Mouse (Mus musculus): ENCODE measurements at regions not wholly inside any gene's neighbourhood (a gene's known extent, or its start where the extent isn't known, plus 50 kb on each side); places are given as distances from the start of the nearest gene placed in this dataset.

- DNase-seq (ENCODE audit: low read depth, low spot score): no peak
These were observed 178.9 kb downstream of the Insig2 start for GRCm38 (mm10) chr1:121153476-121153875.

- DNase-seq (ENCODE audit: low read depth, low spot score): peak; percentile 10
These were observed 177.8 kb downstream of the Insig2 start for GRCm38 (mm10) chr1:121154616-121155015.

GRCm38 (mm10) chr1:121168651-121169050 is 163.7 kb downstream of the Insig2 start:
- no peak for DNase-seq (ENCODE audit: low read depth, low spot score)

- no peak for DNase-seq (ENCODE audit: low read depth, low spot score)
These were observed 155.8 kb downstream of the Insig2 start for GRCm38 (mm10) chr1:121176541-121176940.

GRCm38 (mm10) chr1:121177136-121177907 is 155.1 kb downstream of the Insig2 start:
- DNase-seq (ENCODE audit: low read depth, low spot score): peak; percentile 23

GRCm38 (mm10) chr1:121177908-121178311 is 154.5 kb downstream of the Insig2 start:
- DNase-seq (ENCODE audit: low read depth, low spot score): peak; percentile 26

- DNase-seq (ENCODE audit: low read depth, low spot score): no peak
These were observed 153.7 kb downstream of the Insig2 start for GRCm38 (mm10) chr1:121178611-121179245.

GRCm38 (mm10) chr1:121180273-121181030 is 151.9 kb downstream of the Insig2 start:
- DNase-seq (ENCODE audit: low read depth, low spot score): peak; percentile 79

- DNase-seq (ENCODE audit: low read depth, low spot score): peak; percentile 63
These were observed 143.5 kb downstream of the Insig2 start for GRCm38 (mm10) chr1:121188895-121189294.

- no peak for DNase-seq (ENCODE audit: low read depth, low spot score)
These were observed 137.6 kb downstream of the Insig2 start for GRCm38 (mm10) chr1:121194800-121195199.

GRCm38 (mm10) chr1:121215843-121216242 is 116.5 kb downstream of the Insig2 start:
- DNase-seq (ENCODE audit: low read depth, low spot score): peak; percentile 36

- no peak for DNase-seq (ENCODE audit: low read depth, low spot score)
These were observed 108.1 kb downstream of the Insig2 start for GRCm38 (mm10) chr1:121224250-121224649.

- no peak for DNase-seq (ENCODE audit: low read depth, low spot score)
These were observed 105.7 kb downstream of the Insig2 start for GRCm38 (mm10) chr1:121226466-121227232.

GRCm38 (mm10) chr1:121227233-121227594 is 105.2 kb downstream of the Insig2 start:
- DNase-seq (ENCODE audit: low read depth, low spot score): no peak

- DNase-seq (ENCODE audit: low read depth, low spot score): no peak
These were observed 88.8 kb downstream of the Insig2 start for GRCm38 (mm10) chr1:121243576-121243975.

GRCm38 (mm10) chr1:121247556-121247955 is 84.8 kb downstream of the Insig2 start:
- no peak for DNase-seq (ENCODE audit: low read depth, low spot score)

GRCm38 (mm10) chr1:121249081-121249480 is 83.3 kb downstream of the Insig2 start:
- DNase-seq (ENCODE audit: low read depth, low spot score): peak; percentile 43

GRCm38 (mm10) chr1:121250686-121251085 is 81.7 kb downstream of the Insig2 start:
- no peak for DNase-seq (ENCODE audit: low read depth, low spot score)

GRCm38 (mm10) chr1:121252056-121252455 is 80.3 kb downstream of the Insig2 start:
- DNase-seq (ENCODE audit: low read depth, low spot score): no peak

- no peak for DNase-seq (ENCODE audit: low read depth, low spot score)
These were observed 78.2 kb downstream of the Insig2 start for GRCm38 (mm10) chr1:121254196-121254595.
